Mouse (Mus musculus): ENCODE measurements around the gene Camk2g.

GRCm38 (mm10) chr14:20733041-20733951 lies 60.6 kb downstream of the Camk2g start:
- peak; percentile 76 for TF ChIP-seq TAL1 (IDR thresholded peaks at IDR 0.05; ENCODE audit: low read length)
- peak; percentile 76 for TF ChIP-seq GATA1 (IDR thresholded peaks at IDR 0.05; ENCODE audit: low read length)
